Mouse (Mus musculus) frontal cortex, adult 2 months (tissue): Measurements from ENCODE around the gene P4hb. TPM values are rescaled to one million over a fixed set of nuclear protein-coding genes. Genes with fewer than 3 reads are reported as not detected.

ENCODE experiments used
- DNase-seq, 2 experiments: peaks; one replicate each; pipeline ENCODE4 v3.0.0; 2022; ENCODE audit warnings: low spot score in 1 of 2; ENCODE audit errors: extremely low spot score in 1 of 2
- polyA plus RNA-seq: library from polyadenylated mRNA; depleted of rRNA; stranded (reverse); fragments of >200 nt; gene quantifications from 2 replicates; pipeline ENCODE4 v1.2.3, GENCODE M21; 2012; rRNA removed

P4hb gene
- polyA plus RNA-seq = 103 and 109 TPM in 2 replicates

GRCm38 (mm10) chr11:120572752-120573584 is at the start of gene P4hb:
TSS of gene P4hb (minus strand) at chr11:120573253.
- DNase-seq = peak; percentile 100

- DNase-seq = no peak
Observed at GRCm38 (mm10) chr11:120622805-120623204, 49.8 kb upstream of the P4hb start.

- DNase-seq = no peak
Observed at GRCm38 (mm10) chr11:120620195-120620594, 47.1 kb upstream of the P4hb start.

- no peak for DNase-seq
Observed at GRCm38 (mm10) chr11:120618619-120619535, 45.8 kb upstream of the P4hb start.

- DNase-seq = peak; percentile 79 to 93
Observed at GRCm38 (mm10) chr11:120617519-120618112, 44.6 kb upstream of the P4hb start, which contains the start of gene Pcyt2. TSS of gene Pcyt2 (minus strand) at chr11:120617936.

GRCm38 (mm10) chr11:120616617-120617294 is 43.7 kb upstream of the P4hb start:
- DNase-seq = no peak

GRCm38 (mm10) chr11:120615606-120616203 is 42.7 kb upstream of the P4hb start:
- no peak for DNase-seq

- DNase-seq = no peak
Observed at GRCm38 (mm10) chr11:120615167-120615566, 42.1 kb upstream of the P4hb start.

- DNase-seq = no peak
Observed at GRCm38 (mm10) chr11:120613976-120614375, 40.9 kb upstream of the P4hb start.

GRCm38 (mm10) chr11:120613481-120613972 is 40.5 kb upstream of the P4hb start:
- no peak for DNase-seq

GRCm38 (mm10) chr11:120612763-120613162 is 39.7 kb upstream of the P4hb start:
- peak in 1 of 2 experiments; percentile 75 for DNase-seq

GRCm38 (mm10) chr11:120610477-120611046 is 37.5 kb upstream of the P4hb start:
- DNase-seq = no peak

- DNase-seq = no peak
Observed at GRCm38 (mm10) chr11:120609250-120609649, 36.2 kb upstream of the P4hb start.

GRCm38 (mm10) chr11:120608241-120609034 is 35.4 kb upstream of the P4hb start, which contains the start of gene Npb:
TSS of gene Npb (plus strand) at chr11:120608477.
- no peak for DNase-seq

GRCm38 (mm10) chr11:120606764-120607163 is 33.7 kb upstream of the P4hb start:
- no peak for DNase-seq

GRCm38 (mm10) chr11:120605667-120606066 is 32.6 kb upstream of the P4hb start:
- no peak for DNase-seq

- DNase-seq = no peak
Observed at GRCm38 (mm10) chr11:120603545-120603944, 30.5 kb upstream of the P4hb start.

GRCm38 (mm10) chr11:120600716-120601115 is 27.7 kb upstream of the P4hb start:
- DNase-seq = no peak
